Mouse (Mus musculus): ENCODE measurements around the gene Olfr1057. TPM values are rescaled to one million over a fixed set of nuclear protein-coding genes. Genes with fewer than 3 reads are reported as not detected.
"Not testable (repeated sequence)": the region's sequence is repeated elsewhere in the genome, so short reads cannot be mapped to it uniquely, and the experiment has no call there.

The Olfr1057 gene
- total RNA-seq (2021) = not detected
- long read RNA-seq, experiment 1 = 0 reads
- long read RNA-seq, experiment 2 = 0 reads

GRCm38 (mm10) chr2:86378293-86378692 lies at the start of gene Olfr1057:
Gene Olfr1057 (minus strand): TSS chr2:86378393.
- DNase-seq = no peak
- intact Hi-C loops (cut with DNase I) = no loop called here

DNA sequence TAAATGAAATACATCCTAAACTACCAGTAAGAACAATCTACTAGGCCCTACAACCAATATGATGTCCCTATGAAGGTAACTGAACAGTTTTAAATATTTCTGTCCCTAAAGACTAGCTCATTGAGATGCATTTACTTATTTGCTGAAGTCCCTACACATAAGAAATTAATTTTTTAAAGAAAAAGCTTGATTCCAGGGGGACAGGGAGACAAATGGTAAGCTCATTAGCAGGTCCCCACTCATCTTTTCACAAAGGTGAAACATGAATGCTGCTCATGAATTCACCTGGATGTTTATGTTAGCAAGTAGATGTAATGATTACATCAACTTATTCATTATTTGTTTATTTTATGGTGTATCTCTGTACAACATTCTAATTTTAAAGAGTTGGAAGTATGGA lies 48.5 kb upstream of the Olfr1057 start, which contains the start of gene Olfr1062:
TSS of gene Olfr1062 (minus strand) at position 101 of the 400 bp plus-strand sequence.
- DNase-seq; intact Hi-C loops (cut with DNase I): not testable (repeated sequence)

GRCm38 (mm10) chr2:86413950-86414349 lies 35.8 kb upstream of the Olfr1057 start, which contains the start of gene Olfr1061:
Gene Olfr1061 (minus strand): TSS chr2:86414050.
- intact Hi-C loops (cut with DNase I) = no loop called here
- no peak for DNase-seq

DNA sequence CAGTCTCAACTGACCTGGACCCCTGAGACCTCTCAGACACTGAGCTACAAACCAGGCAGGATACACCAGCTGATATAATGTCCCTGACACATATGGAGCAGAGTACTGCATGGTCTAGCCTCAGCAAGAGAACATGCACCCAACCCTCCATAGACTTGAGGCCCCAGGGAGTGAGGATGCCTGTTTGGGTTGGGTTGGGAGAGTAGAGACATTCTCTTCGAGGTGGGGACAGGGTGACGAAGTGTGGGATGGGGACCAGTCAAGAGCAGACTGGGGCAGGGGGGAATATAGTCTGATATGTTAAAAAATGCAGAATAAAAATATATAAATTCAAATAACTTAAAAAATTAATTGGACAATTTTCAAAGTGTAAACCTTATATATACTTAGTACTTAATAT lies 16.9 kb upstream of the Olfr1057 start:
- intact Hi-C loops (cut with DNase I) = no loop called here
- DNase-seq = no peak

- intact Hi-C loops (cut with DNase I); DNase-seq: not testable (repeated sequence)
Measured at GRCm38 (mm10) chr2:86388461-86388860, 10.3 kb upstream of the Olfr1057 start, which contains the start of gene Olfr1058. Gene Olfr1058 (minus strand): TSS chr2:86388561.

DNA sequence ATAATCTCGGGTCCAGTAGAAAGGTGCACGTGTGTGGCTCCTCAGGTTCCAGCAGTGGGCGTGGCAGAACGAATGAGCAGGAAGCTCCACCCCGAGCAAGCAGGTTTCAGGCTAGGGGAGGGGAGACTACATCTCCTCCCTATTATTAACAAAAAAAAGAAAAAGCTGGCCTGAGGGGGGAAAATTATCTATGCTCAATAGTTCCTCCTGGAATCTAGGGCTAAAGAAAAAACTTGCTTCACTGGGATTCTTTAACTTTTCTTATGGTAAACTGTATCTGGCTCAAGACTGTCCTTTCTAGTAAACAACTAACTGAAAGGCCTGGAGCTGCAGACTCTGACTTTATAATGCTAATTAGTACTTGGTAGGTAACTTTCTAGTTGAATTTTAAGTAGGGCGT lies 11.9 kb downstream of the Olfr1057 start:
- DNase-seq; intact Hi-C loops (cut with DNase I): not testable (repeated sequence)

- intact Hi-C loops (cut with DNase I) = no loop called here
- no peak for DNase-seq
Measured at GRCm38 (mm10) chr2:86362369-86362768, 15.8 kb downstream of the Olfr1057 start, which contains the start of gene Olfr1056. Gene Olfr1056 (minus strand): TSS chr2:86362469.

DNA sequence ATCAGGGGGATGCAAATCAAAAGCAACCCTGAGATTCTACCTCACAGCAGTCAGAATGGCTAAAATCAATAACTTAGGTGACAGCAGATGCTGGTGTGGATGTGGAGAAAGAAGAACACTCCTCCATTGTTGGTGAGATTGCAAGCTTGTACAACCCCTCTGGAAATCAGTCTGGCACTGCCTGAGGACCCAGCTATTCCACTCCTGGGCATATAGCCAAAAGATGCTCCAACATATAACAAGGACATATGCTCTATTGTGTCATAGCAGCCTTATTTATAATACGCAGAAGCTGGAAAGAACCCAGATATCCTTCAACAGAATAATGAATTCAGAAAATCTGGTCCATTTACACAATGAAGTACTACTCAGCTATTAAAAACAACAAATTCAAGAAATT lies 26.4 kb downstream of the Olfr1057 start:
- intact Hi-C loops (cut with DNase I); DNase-seq: not testable (repeated sequence)

DNA sequence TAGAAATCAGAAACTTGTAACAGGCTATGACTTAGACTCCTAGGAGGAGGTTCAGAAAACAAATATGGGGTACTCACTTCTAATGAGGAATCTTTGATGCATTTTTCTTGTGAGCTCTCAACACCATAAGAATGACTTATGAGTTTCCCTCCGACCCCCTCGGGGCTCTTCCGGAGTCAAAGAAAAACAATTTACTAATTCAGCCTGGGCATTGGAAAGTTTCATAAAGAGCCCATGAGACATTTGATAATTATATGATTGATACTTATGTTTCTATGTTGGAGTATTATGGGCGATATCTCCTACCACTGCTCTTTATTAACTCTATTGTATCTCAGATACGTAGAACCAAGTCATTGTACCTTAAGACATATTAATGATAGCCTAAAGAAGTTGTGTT lies 28.0 kb downstream of the Olfr1057 start, which contains the start of gene Olfr1055:
TSS of gene Olfr1055 (minus strand) at position 101 of the 400 bp plus-strand sequence.
- intact Hi-C loops (cut with DNase I) = no loop called here
- DNase-seq = no peak

DNA sequence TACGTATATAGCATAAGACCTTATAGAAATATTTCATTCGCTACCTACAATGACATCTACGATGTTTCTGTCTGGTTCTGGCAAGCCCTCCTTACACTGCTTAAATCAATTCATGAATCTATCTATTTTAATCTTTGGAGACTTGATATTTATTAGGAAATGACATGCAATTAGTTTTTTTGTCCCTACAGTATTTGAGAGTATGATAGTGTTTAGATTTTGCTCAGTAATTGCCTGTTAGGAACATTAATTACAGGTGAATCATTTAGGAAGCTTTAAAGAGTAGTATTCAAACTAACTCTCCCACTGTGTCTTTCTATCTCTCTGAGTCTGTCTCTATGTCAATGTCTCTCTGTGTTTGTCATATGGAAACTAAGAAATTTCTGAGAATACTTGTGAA lies 42.9 kb downstream of the Olfr1057 start, which contains the start of gene Olfr1054:
TSS of gene Olfr1054 (minus strand) at position 101 of the 400 bp plus-strand sequence.
- DNase-seq = no peak
- intact Hi-C loops (cut with DNase I) = no loop called here

Other genes with a start within 250 kb of the Olfr1057 start
- gene Olfr1039, start 242.5 kb downstream of the Olfr1057 start, total RNA-seq (2021) = not detected
- gene Olfr1040, start 231.7 kb downstream of the Olfr1057 start, total RNA-seq (2021) = not detected
- gene Olfr1042, start 216.6 kb downstream of the Olfr1057 start, total RNA-seq (2021) = not detected
- not detected for gene Olfr1043, start 210.9 kb downstream of the Olfr1057 start, total RNA-seq (2021)
- not detected for gene Olfr1044, start 200.6 kb downstream of the Olfr1057 start, total RNA-seq (2021)
- gene Olfr52, start 192.7 kb downstream of the Olfr1057 start, total RNA-seq (2021) = not detected
- gene Olfr1045, start 175.4 kb downstream of the Olfr1057 start, total RNA-seq (2021) = not detected
- not detected for gene Olfr1046, start 159.1 kb downstream of the Olfr1057 start, total RNA-seq (2021)
- not detected for gene Olfr1047, start 147.0 kb downstream of the Olfr1057 start, total RNA-seq (2021)
- gene Olfr1048, start 138.1 kb downstream of the Olfr1057 start, total RNA-seq (2021) = not detected
- gene Olfr1049, start 120.1 kb downstream of the Olfr1057 start, total RNA-seq (2021) = not detected
- gene Olfr1051, start 99.3 kb downstream of the Olfr1057 start, total RNA-seq (2021) = not detected
- not detected for gene Olfr1052, start 85.9 kb downstream of the Olfr1057 start, total RNA-seq (2021)
- not detected for gene Olfr1053, start 63.1 kb downstream of the Olfr1057 start, total RNA-seq (2021)
- gene Olfr1054, start 43.0 kb downstream of the Olfr1057 start, total RNA-seq (2021) = not detected
- not detected for gene Olfr1055, start 28.1 kb downstream of the Olfr1057 start, total RNA-seq (2021)
- not detected for gene Olfr1056, start 15.9 kb downstream of the Olfr1057 start, total RNA-seq (2021)
- gene Olfr1058, start 10.2 kb upstream of the Olfr1057 start, total RNA-seq (2021) = not detected
- gene Olfr1061, start 35.7 kb upstream of the Olfr1057 start, total RNA-seq (2021) = not detected
- not detected for gene Olfr1062, start 48.4 kb upstream of the Olfr1057 start, total RNA-seq (2021)
- not detected for gene Olfr1065, start 72.2 kb upstream of the Olfr1057 start, total RNA-seq (2021)
- gene Olfr1066, start 77.9 kb upstream of the Olfr1057 start, total RNA-seq (2021) = not detected
- gene Olfr228, start 109.0 kb upstream of the Olfr1057 start, total RNA-seq (2021) = not detected
- not detected for gene Olfr1076, start 130.1 kb upstream of the Olfr1057 start, total RNA-seq (2021)
- gene Olfr1079, start 164.1 kb upstream of the Olfr1057 start, total RNA-seq (2021) = not detected
- not detected for gene Olfr1080, start 179.8 kb upstream of the Olfr1057 start, total RNA-seq (2021)
- gene Olfr1082, start 220.6 kb upstream of the Olfr1057 start, total RNA-seq (2021) = not detected